Comparison of ENCODE assay signal across 22 mouse cellular contexts in genomic region chr6:137458136-137458535, GRCm38 (mm10).
DNase-seq lines count a peak whose midpoint lies in the region; ATAC-seq and TF ChIP-seq lines count a peak whose summit lies in the region.
"Had no signal": no experiment of that assay in that cellular context is flagged by ENCODE, and none has a peak within 500 bp of the region (broad histone marks: within the 10 kb centered on the region; RNA-seq: fewer than 3 reads in every experiment).

No protein-coding gene starts in this region.

- H3K27ac ChIP-seq in heart, embryonic 13.5 days (replicated peaks) = 0 out of 2 replicates have a peak overlapping the region, but pooled peaks have one; percentile 63
- H3K27ac ChIP-seq in testis, adult 2 months (ENCODE audit: control insufficient read depth, insufficient read depth, low read depth, low read length) = peak overlapping the region; percentile 34; the same call in 1 of the 2 replicates
- H3K27ac ChIP-seq: embryonic facial prominence, embryonic 12.5 days; embryonic facial prominence, embryonic 15.5 days; hindbrain, embryonic 14.5 days; hindbrain, postnatal 0 days had no signal

- no peak for TF ChIP-seq CTCF in testis, adult 2 months (IDR thresholded peaks at IDR 0.05; ENCODE audit: control insufficient read depth, insufficient read depth, insufficient replicate concordance, low read depth, low read length)

- H3K9me3 ChIP-seq in heart, embryonic 13.5 days = no peaks in the 10 kb centered on the region
- H3K9me3 ChIP-seq: embryonic facial prominence, embryonic 12.5 days; embryonic facial prominence, embryonic 15.5 days had no signal

- no peaks in the 10 kb centered on the region; the same call in 1 of the 2 replicates for H3K27me3 ChIP-seq in heart, embryonic 13.5 days (replicated peaks)
- H3K27me3 ChIP-seq in testis, adult 2 months (ENCODE audit: control insufficient read depth, insufficient read depth, low read length) = no peaks in the 10 kb centered on the region
- H3K27me3 ChIP-seq: embryonic facial prominence, embryonic 15.5 days had no signal

- H3K4me1 ChIP-seq in heart, embryonic 13.5 days = peaks cover 37% of the 10 kb centered on the region
- no peaks in the 10 kb centered on the region for H3K4me1 ChIP-seq in testis, adult 2 months (ENCODE audit: control insufficient read depth, insufficient read depth, low read length)

- H3K4me2 ChIP-seq in heart, embryonic 13.5 days = no peak overlapping the region
- H3K4me2 ChIP-seq: embryonic facial prominence, embryonic 12.5 days; embryonic facial prominence, embryonic 15.5 days; hindbrain, embryonic 14.5 days had no signal

- TF ChIP-seq POLR2A in testis, adult 2 months (IDR thresholded peaks at IDR 0.05; ENCODE audit: control insufficient read depth, low read depth, low read length) = no peak

- H3K36me3 ChIP-seq in heart, embryonic 13.5 days = no peaks in the 10 kb centered on the region
- no peaks in the 10 kb centered on the region for H3K36me3 ChIP-seq in testis, adult 2 months (ENCODE audit: control insufficient read depth, insufficient read depth, low read length)
- H3K36me3 ChIP-seq: embryonic facial prominence, embryonic 12.5 days; embryonic facial prominence, embryonic 15.5 days had no signal

- peak; percentile 58 to 65 for DNase-seq in cerebellum, postnatal 25 days
- no peak for DNase-seq in cerebellum, adult 18-20 months
- DNase-seq in heart, adult 18-20 months = no peak
- DNase-seq in testis, postnatal 14 days (ENCODE audit: low spot score) = no peak
- DNase-seq: adrenal gland, adult 2 months; adrenal gland, postnatal 14 days; cerebellum, adult 9-11 months; forebrain, postnatal 0 days; gastrocnemius, postnatal 36 days; heart, postnatal 10 days; heart, postnatal 4 days; kidney, adult 18-20 months had no signal

- no peak overlapping the region for H3K9ac ChIP-seq in heart, embryonic 13.5 days
- H3K9ac ChIP-seq: embryonic facial prominence, embryonic 12.5 days; embryonic facial prominence, embryonic 15.5 days; forebrain, postnatal 0 days; hindbrain, embryonic 14.5 days had no signal

- no peak overlapping the region for H3K4me3 ChIP-seq in heart, embryonic 13.5 days
- H3K4me3 ChIP-seq in testis, adult 2 months (ENCODE audit: control insufficient read depth, low read depth, low read length) = no peak overlapping the region
- H3K4me3 ChIP-seq: embryonic facial prominence, embryonic 12.5 days; embryonic facial prominence, embryonic 15.5 days had no signal

- no peak for ATAC-seq in heart, embryonic 13.5 days (ENCODE audit: extremely low read depth, insufficient number of reproducible peaks, low FRiP score, low TSS enrichment)
- ATAC-seq: CD4-positive, CD25-positive, alpha-beta regulatory T cell, adult 4 months; forebrain, embryonic 14.5 days; forebrain, postnatal 0 days; hindbrain, postnatal 0 days; inflammation-experienced regulatory T-cells, adult 6 months; intestine, embryonic 16.5 days had no signal

- 34% methylated on average over 7 of the region's 7 CpGs for WGBS in heart, embryonic 13.5 days

Comparison
In these comparisons a context has a peak if more than half of its experiments do, and no peak if none do; other contexts are left out.
1. DNase-seq: peak in cerebellum, postnatal 25 days (2 of 2); none in cerebellum, adult 18-20 months (0 of 2), heart, adult 18-20 months (0 of 2) and testis, postnatal 14 days (single experiment).